Mouse (Mus musculus) MEL-GATA-1-ER (cell line): ENCODE data around the gene Slc18b1.
"Not testable (repeated sequence)": the region's sequence is repeated elsewhere in the genome, so short reads cannot be mapped to it uniquely, and the experiment has no call there.

ENCODE experiments used
- DNase-seq: peaks from one replicate; pipeline ENCODE4 v3.0.0-alpha.2; 2012; ENCODE audit warnings: low read depth; ENCODE audit errors: extremely low read depth

The Slc18b1 gene

GRCm38 (mm10) chr10:23796551-23797503 lies at the start of gene Slc18b1:
Gene Slc18b1, plus strand, starts transcription at chr10:23796986.
- no peak for DNase-seq

- no peak for DNase-seq
These were observed 42.6 kb upstream of the Slc18b1 start for GRCm38 (mm10) chr10:23754166-23754565.

- DNase-seq: no peak
These were observed 19.4 kb upstream of the Slc18b1 start for GRCm38 (mm10) chr10:23777288-23777945.

GRCm38 (mm10) chr10:23780539-23781275 lies 16.1 kb upstream of the Slc18b1 start:
- DNase-seq: no peak

GRCm38 (mm10) chr10:23781760-23782735 lies 14.7 kb upstream of the Slc18b1 start:
- DNase-seq: peak; percentile 59

GRCm38 (mm10) chr10:23782855-23783492 lies 13.8 kb upstream of the Slc18b1 start:
- DNase-seq: no peak

- no peak for DNase-seq
These were observed 13.3 kb upstream of the Slc18b1 start for GRCm38 (mm10) chr10:23783493-23783884.

GRCm38 (mm10) chr10:23784121-23784520 lies 12.7 kb upstream of the Slc18b1 start:
- no peak for DNase-seq

- DNase-seq: not testable (repeated sequence)
These were observed 11.2 kb upstream of the Slc18b1 start for GRCm38 (mm10) chr10:23785599-23785998.

GRCm38 (mm10) chr10:23786040-23786439 lies 10.7 kb upstream of the Slc18b1 start:
- DNase-seq: no peak

- not testable (repeated sequence) for DNase-seq
These were observed 10.2 kb upstream of the Slc18b1 start for GRCm38 (mm10) chr10:23786631-23787038.

- DNase-seq: peak; percentile 95
These were observed 9.5 kb upstream of the Slc18b1 start, which contains the start of gene Rps12 for GRCm38 (mm10) chr10:23787062-23787821. Gene Rps12, minus strand, starts transcription at chr10:23787275.

- DNase-seq: no peak
These were observed 8.7 kb upstream of the Slc18b1 start for GRCm38 (mm10) chr10:23788056-23788600.

- no peak for DNase-seq
These were observed 790 bp upstream of the Slc18b1 start for GRCm38 (mm10) chr10:23795871-23796520.

- no peak for DNase-seq
These were observed 820 bp downstream of the Slc18b1 start for GRCm38 (mm10) chr10:23797606-23798005.

GRCm38 (mm10) chr10:23798142-23798541 lies 1.4 kb downstream of the Slc18b1 start:
- no peak for DNase-seq

GRCm38 (mm10) chr10:23799933-23800332 lies 3.1 kb downstream of the Slc18b1 start:
- no peak for DNase-seq

GRCm38 (mm10) chr10:23802911-23803310 lies 6.1 kb downstream of the Slc18b1 start:
- no peak for DNase-seq
